Mouse (Mus musculus): ENCODE measurements around the gene Mpped2.

Mpped2 gene

DNA sequence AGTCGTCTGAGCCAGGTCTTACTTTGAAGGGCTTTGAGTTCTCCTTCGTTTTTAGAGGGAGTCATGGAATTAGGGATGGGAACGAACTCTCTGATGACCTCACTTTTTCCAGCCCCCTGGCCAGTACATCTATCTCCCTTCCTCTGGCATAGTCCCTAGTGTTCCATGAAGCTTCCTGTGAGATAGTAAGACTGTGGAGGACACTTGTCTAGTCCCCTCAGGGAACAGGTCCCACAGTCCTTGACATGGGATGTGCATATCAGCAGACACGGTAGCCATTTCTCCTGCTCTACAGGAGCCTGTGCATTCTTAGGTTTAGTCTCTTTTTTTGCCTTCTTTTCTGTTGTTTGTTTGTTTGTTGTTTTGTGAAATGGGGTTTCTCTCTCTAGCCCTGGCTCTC lies 105.8 kb downstream of the Mpped2 start:
- DNase-seq (ENCODE audit: low read depth), result no peak

DNA sequence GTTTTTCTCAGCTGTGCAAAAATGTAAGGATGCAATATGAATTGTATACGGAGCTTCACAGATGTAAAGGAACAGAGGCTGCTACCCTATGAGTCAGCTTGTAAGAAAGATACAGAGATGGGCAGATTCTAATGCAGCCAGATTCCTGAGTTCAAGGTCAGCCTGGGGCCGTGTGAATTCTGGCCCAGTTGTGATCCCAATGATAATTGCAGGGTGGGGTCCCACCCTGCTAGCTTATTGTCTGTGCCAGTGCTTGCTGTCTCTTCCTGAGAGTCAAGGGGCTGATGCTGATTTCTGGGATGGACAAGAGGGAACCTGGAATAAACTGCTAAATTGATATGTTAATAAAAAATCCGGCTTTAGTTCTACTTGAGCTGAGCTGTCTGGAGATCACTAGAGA lies 122.8 kb downstream of the Mpped2 start:
- no peak for DNase-seq (ENCODE audit: low read depth)

DNA sequence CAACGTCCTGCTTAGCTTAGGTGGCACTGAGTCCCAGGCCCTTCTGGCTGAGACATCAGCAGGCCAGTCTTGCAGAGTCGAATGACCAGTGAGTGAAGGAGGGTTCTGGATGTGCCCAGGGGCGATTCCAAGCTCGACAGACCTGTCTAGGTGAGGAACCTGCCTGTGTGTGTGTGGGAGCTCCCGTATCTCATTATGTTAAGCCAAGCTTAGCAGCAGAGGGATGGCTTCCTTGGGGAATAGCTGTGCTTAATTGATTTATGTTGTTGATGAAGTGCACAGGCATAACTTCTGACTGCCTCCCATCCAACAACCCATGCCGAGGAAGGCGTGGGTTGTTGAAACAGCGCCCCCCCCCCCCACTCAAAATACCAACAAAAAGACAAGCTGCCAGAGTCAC lies 128.2 kb downstream of the Mpped2 start:
- no peak for DNase-seq (ENCODE audit: low read depth)

DNA sequence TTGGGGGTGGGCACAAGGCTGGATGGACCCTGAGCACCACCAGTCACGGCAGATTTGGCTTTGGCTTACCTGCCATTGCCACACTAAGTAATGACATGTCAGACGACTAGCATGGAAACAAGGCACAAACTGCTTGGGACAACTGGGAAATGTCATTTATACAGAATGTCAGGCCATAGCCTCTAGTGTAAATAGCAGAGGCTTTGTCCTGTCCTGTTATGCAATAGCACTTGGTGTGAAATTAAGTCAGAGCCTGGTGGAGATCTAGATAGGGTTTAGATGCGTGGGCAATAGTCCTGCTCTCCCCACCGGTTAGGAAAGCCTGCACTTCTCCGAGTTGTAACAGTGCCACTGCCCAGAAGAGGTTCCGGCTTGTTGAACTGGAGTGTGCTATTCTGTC lies 128.8 kb downstream of the Mpped2 start:
- DNase-seq (ENCODE audit: low read depth), result no peak

DNA sequence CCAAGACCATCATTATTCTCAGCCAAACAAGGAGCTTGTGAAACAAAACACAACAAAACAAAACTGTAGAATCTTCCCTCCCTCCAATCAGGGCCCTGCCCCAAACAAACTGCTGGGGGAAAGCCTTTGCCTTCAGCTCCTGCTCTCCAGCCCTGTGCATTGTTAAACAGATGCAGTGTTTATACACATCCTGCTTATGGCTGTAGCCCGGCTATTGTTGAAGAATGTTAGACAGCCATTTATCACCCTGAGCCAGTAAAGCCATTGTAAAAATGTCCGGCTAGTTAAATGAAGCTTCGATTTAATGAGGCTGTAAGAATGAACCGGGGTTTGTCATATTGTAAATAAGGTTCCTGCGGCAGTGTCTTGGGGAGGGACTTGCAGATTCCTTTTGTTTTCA lies 129.5 kb downstream of the Mpped2 start:
- no peak for DNase-seq (ENCODE audit: low read depth)

DNA sequence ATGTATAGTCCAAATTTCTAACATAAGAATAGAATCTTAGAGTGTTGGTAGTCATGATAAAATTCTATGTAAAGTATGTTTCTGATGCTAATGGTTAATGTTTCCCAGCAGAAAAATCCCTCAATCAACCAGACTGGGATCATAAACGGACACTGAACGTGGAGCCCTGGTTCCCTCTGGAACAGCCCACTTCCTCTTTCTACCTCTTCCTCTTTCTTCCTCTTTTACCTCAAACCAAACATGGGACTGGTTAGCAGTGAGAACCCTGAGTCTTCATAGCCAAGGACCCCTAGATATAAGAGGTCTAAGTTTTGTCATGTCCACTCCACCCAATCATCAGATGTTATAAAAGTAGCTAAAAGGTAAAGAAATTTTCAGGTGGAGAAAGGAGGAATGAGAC lies 132.4 kb downstream of the Mpped2 start:
- no peak for DNase-seq (ENCODE audit: low read depth)

DNA sequence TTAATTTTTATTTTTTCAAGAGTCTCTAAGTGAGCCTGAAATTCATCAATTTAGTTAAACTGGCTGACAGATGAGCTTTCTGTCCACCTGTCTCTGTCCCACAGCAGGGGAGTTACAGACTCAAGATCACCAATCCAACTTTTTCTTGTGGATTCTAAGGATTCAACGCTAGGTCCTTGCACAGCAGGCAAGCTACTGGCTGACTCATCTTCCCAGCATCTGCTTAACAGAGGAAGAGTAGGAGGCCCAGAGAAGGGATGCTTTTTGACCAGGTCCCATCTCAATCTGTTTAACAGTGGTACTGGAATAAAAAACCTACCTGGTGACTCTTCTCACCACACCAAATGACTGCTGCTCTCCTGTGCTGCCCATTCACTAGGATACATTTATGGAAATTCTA lies 133.0 kb downstream of the Mpped2 start:
- no peak for DNase-seq (ENCODE audit: low read depth)

DNA sequence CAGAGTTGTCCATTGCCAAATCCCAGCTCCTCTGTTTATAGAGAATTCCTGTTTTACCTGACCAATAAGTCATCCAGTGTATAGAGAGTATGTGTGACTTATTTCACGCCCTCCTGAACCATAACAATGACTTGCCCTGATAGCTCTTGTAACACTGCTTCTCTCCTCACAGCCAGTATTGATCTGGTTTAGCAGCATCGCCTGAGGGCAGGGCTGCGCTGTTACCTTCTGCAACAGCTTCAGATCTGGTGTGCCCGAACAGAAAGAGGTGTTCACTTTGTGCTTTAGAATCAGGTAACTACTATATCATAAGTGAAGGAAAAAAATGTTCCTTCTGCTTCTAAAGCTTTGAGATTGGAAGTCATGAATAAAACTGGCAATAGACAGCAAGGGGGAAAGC lies 133.7 kb downstream of the Mpped2 start:
- no peak for DNase-seq (ENCODE audit: low read depth)

DNA sequence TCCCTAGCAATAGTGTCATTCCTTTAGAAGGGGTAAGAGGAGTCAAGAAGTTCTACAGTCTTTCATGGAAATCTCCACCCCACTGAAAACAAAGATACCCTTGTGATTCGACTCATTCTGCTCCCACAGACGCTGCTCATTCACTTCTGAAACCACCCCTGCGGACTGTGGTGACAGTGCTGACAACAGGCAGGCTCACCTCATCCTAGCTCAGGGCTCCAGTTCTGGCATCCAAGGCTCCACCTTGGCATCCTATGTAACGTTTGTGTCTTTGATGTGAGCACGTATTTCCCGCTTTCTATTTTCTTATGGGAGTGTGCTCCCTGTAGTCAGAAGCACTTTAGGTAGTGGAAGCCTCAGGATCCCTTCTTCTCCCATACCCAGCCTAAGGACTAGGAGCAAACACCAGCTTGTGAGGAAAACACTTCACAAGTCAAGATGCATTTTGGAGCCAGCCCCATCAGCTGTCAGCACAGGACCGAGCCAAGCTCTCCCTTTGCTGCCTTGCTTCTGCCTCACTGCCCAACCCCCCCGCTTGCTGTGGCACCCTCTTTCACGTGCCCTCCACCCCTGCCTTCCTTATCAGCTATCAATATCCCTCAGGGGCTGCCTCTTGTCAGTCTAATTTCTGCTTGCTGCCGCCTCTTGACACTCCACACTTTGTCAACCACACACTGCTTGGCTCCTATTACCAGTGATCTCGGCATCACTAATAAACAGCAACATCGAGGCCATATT lies 135.7 kb downstream of the Mpped2 start:
- no peak for DNase-seq (ENCODE audit: low read depth)

DNA sequence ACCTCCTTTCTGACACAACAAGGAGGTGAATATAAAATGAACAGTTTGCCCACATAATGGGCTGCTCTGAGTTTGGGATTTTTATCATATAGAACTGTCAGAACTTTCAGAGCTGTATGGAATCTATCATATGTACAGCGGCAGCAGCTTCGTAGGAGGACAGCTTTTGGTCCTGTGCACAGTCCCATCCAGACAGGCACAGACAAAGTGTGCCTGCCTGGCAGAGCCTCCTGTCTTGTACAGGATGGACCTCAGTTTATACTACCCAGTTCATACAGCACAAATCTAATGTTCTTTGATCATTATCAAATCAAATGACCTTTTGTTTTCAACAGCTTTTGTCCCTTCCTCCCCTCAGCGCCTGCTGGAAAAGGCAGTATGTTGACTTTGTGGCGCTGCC lies 136.4 kb downstream of the Mpped2 start:
- no peak for DNase-seq (ENCODE audit: low read depth)

DNA sequence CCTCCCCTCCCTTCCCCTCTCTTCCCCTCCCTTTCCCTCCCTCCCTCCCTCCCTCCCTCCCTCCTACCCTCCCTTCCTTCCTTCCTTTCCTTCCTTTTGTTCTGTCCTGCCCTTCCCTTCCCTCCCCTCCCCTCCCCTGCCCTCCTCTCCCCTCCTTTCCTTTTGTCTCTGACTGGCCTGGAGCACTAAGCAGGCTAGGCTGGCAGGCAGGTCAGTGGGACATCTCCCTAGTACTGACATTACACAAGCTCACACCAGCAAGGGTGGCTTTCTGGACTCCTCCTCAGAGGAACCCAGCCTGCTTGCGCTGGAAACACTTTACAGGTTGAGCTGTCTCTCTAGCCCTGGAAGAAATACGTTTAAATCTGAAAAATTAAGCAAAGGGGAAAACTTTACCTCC lies 139.5 kb downstream of the Mpped2 start:
- DNase-seq (ENCODE audit: low read depth), result no peak

DNA sequence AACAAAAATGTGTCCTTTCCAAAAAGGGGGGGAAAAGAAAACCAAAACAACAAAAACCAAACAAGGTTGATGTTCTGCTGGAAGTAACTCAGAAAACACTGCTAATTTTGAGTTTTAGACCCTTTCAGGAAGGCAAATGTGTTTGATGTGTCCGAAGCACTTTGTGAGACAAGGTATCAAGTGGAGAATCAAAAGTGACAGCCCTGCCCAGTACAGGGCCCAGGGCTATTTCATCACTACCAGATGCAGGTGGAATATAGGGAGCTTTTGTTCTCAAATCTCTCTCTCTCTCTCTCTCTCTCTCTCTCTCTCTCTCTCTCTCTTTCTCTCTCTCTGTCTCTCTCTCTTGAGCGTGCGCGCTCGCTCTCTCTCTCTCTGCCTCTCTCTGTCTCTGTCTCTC lies 140.1 kb downstream of the Mpped2 start:
- DNase-seq (ENCODE audit: low read depth), result no peak

DNA sequence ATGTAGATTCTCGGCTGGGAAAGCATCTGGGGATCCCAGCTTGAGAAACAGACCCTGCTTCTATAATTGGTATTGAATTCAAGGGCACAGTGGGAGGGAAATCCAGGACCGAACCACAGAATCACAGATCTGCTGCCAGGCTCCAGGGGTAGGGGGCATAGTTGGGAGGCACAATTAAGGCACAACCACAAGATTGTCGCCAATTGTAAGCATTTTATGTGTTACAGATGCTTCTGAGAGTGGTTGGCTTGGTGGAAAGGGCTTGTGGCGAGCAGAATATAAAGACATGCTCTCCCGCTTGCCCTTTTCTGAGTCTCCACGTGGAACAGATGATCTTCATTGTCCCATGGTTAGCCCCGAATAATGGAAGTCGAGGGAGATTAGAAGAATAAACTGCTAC lies 142.3 kb downstream of the Mpped2 start:
- no peak for DNase-seq (ENCODE audit: low read depth)

DNA sequence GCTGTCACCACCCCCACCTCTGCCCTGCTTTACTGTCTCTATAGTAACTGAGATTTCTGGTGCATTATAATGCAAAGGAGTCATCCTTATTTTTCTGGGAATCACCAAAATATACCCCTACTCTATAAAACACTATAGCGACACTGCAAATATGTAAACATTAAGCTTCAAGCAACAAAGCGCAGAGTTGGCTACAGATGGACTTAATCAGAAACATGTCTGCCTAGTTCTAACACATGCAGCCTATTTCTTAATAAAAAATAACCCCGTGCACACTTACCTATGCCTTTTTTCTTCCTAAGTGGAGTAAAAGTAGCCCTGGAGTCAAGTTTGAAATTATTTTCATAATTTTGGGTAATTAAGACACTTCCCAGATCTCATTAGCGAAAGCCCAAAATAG lies 144.2 kb downstream of the Mpped2 start:
- no peak for DNase-seq (ENCODE audit: low read depth)

DNA sequence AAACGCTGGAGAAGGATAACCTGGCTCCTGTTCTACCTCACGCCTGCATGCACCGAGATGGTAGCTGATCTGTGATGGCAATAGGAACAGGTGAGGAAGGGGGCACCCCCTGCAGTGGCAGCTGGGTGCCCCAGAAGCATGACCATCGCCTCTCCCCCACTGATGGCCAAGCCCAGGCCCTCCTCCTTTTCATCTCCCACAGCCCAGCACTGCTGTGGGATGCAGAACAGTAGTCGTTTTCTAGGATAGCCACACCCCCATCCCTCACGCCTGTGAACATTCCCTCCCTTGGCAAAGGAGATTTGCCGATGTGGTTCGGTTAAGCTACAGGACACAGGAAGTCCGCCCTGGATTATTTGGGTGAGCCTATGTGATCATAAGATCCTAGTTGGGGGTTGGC lies 151.1 kb downstream of the Mpped2 start:
- DNase-seq (ENCODE audit: low read depth), result no peak

DNA sequence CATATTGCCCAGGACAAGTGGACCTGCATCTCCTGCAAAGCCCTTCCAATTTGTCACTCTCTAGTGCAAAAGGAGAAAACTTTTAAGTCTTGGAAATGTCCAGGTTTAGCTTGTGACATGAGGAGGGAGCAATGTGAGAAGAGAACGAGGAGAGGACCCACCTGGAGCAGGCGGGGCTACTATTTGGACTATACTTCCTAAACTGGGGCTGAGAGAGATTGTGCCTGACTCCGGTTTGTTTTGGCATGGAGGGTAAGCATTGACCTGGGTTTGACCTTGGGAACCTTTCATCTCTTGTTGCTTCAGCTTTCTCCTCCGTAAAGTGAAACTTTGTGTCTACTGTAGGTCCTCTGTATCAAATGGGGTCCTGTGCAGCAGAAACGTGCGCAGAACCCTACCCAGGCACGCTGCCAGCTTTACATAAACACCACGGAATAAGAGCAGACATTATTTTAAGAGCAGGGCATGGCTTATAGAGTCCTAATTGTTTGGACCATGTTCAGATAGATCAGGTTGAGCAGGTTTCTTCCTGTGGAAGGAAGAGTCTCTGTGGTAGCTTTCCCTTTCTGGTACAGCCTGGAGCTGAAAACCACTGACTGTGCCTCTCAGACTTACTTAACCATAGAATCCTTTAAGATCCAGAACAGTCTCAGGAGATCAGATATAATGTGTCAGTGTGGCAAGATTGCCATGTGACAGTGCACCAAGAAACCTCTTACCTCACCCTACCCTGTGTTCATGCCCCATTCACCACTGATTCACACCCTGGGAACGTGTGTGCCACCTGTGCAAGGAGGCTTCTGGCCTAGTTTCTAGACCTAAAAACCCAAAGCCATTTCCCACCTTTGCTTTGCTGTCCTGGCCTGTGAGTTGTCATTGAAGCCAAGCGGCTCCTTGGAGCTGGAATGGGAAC lies 152.0 kb downstream of the Mpped2 start:
- no peak for DNase-seq (ENCODE audit: low read depth)

DNA sequence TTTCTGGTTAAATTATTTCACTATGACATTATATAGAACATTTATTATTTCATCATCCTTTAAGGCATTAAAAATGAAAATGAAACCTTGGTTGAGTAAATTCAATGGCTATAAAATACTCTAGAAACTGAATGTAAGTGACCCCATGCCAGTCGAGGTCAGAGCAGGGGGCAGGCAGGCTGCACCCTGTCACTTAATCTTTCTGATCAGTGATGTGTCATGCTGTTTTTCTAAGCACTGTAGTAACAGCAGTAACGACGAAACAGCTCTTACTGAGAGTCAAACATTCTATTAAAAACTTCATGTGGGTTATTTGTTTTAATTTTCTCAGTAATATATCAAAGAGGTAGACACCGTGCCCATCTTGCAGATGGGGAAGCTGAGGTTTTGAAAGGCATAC lies 153.4 kb downstream of the Mpped2 start:
- DNase-seq (ENCODE audit: low read depth), result no peak

DNA sequence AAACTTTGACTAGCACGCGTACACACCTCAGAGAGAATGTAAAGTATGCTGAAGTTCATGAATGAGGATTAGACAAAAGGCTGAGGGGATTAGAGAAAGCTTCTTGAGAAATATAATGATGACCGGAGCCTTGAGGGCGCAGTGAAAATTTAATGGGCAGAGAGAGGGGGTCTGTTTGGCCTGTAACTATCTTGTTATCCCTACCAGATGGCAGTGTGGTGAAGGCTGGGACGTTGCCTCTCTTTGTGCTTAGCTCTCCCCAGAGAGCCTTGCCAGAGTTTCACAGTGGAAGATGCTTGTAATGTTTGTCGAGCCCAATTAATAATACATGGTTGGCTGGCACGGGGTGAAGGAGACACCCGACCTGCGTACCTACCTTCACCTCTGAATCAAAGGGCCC lies 156.3 kb downstream of the Mpped2 start:
- no peak for DNase-seq (ENCODE audit: low read depth)

DNA sequence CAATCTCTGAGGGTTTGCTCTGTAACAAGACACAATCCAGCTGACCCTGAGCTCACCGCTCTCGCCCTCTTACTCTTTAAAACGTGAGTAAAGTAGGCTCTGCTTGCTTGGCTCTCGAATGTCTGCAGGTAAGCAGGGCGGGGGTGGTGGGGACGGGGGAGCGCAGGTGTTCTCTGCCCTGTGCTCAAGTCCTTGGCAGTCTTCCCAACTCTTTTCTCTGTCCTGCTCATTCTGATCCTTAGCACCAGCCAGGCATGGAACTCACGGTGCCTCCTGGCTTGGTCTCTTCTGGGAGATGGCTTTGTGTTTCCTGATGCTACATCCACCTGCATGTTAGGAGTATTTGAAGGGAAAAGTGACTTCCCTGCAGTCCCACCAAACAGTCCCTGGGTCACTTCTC lies 158.4 kb downstream of the Mpped2 start:
- no peak for DNase-seq (ENCODE audit: low read depth)

DNA sequence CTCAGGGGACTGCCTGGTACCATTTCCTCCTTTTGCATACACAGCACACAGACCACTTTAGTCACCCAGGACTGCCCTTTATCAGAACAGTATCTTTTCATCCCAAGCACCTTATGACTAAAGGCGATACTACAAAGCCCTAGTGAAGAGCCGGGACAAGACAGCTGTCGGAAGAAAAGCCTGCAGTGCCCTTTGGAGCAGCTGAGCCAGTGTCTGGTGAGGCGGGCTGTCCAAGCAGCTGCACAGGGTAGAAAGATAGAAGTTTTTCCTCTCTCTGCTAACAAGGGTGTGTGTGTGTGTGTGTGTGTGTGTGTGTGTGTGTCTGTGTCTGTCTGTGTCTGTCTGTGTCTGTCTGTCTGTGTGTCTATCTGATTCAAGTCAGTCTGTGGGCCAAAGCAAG lies 161.1 kb downstream of the Mpped2 start:
- DNase-seq (ENCODE audit: low read depth), result no peak

DNA sequence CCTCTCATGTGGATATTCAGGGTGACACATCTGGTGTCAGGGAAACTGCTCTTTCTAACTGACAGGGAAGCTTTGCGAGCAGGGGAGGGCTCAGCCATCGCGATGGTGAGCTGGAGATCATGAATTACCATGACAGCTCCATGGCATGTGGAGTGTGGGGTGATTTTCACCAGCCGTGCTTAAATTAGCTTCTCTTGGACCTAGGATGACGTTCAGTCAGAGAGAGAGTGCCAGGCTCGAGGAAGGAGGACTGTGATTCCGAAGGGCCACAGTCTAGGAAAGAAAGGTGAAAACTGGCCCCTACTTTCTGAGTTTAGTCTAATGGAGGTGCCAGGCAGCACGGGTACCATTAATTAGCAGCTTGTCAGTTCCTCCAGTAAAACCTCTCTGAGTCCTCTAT lies 161.7 kb downstream of the Mpped2 start:
- DNase-seq (ENCODE audit: low read depth), result no peak

DNA sequence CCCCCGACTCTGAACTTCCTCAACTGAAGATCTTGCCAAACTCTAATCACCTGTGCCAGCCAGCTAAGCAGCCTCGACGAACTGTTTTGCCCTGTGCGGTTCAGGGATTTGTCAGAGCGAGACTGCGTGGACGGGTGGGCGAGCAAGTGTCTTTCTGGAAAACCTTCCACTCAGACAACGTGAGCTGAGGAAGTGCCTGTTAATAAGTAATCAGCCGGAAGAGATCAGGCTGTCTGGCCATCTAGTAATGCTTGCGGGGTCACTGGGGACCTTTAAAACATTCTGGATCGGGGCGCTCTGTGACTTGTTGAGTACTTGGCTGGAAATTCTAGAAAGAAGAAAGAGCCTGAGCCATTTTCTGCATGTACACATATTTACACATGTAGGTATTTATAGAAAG lies 162.1 kb downstream of the Mpped2 start:
- no peak for DNase-seq (ENCODE audit: low read depth)

DNA sequence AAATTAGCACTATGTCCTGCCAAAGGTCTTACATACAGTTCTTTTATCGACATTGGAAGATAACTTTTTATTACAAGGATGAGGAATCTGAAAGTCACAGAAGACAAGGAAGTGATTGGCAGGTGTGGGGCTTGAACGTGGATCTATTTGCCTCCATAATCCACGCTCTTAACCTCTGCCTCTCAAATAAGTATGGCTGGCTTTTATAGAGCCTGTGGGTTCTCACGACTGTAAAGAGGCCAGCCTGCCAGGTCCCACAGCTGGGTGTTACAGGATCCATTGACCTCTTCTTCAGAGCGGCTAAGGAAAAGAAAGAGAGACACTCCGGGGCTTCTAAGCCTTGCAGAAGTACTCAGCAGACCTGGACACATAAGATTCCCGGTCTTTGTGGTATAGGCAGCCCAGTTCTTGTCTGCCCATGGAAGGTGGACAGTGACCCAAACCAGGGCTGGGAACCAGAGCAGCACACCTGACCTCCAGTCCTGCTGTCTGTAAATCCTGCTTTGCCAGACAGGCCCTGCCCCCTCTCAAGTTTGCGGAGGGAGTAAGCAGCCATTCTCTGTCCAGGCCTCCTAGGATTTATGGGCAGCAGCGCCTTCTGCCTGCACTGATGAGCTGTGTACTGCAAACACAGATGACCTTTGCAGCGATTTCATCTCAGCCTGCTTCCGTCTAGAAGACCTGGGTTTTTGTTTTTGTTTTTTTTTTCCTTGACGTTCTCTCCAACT lies 162.7 kb downstream of the Mpped2 start:
- DNase-seq (ENCODE audit: low read depth), result no peak

Measured in fibroblast of lung, adult 2 months (primary cell).